Mouse (Mus musculus) gastrocnemius, postnatal 14 days (tissue): ENCODE data around the gene Fbxl2. TPM values are rescaled to one million over a fixed set of nuclear protein-coding genes. Genes with fewer than 3 reads are reported as not detected.
A peak's percentile ranks its signal among the peaks of the same experiment; 100 is the strongest.

ENCODE experiments used
- DNase-seq: peaks from one replicate; pipeline ENCODE4 v3.0.0; 2021; ENCODE audit warnings: mixed read lengths
- intact Hi-C: fragments of 180-260 bp; cut with DNase I; formaldehyde crosslinking; loops from one replicate; pipeline ENCODE4 v1.15.1; 2025; ENCODE audit warnings: low total_unique reads
- total RNA-seq, 2 experiments: library from RNA; stranded (reverse); gene quantifications; 2 replicates each; pipeline ENCODE4 v1.2.3; 2021

The Fbxl2 gene
- total RNA-seq, 2 experiments from 2014 or later: 1.2 TPM

- intact Hi-C loops: no loop called here
- DNase-seq: peak; percentile 23
These were observed 20.8 kb downstream of the Fbxl2 start for GRCm38 (mm10) chr9:114025182-114025581.

GRCm38 (mm10) chr9:114022141-114022540, 23.9 kb downstream of the Fbxl2 start:
- DNase-seq: no peak
- intact Hi-C loops: no loop called here

GRCm38 (mm10) chr9:114019012-114019762, 26.8 kb downstream of the Fbxl2 start:
- intact Hi-C loops: no loop called here

GRCm38 (mm10) chr9:114016402-114016801, 29.6 kb downstream of the Fbxl2 start:
- DNase-seq: no peak
- intact Hi-C loops: no loop called here

More at GRCm38 (mm10) chr9:114019012-114019762, 26.8 kb downstream of the Fbxl2 start:
- DNase-seq: no peak

- DNase-seq: no peak
- intact Hi-C loops: no loop called here
These were observed 30.3 kb downstream of the Fbxl2 start for GRCm38 (mm10) chr9:114015724-114016123.

- DNase-seq: no peak
- intact Hi-C loops: no loop called here
These were observed 32.0 kb downstream of the Fbxl2 start for GRCm38 (mm10) chr9:114014034-114014433.

GRCm38 (mm10) chr9:114011203-114011602, 34.8 kb downstream of the Fbxl2 start:
- no peak for DNase-seq
- intact Hi-C loops: no loop called here

- intact Hi-C loops: no loop called here
- no peak for DNase-seq
These were observed 36.5 kb downstream of the Fbxl2 start for GRCm38 (mm10) chr9:114009526-114009925.

GRCm38 (mm10) chr9:114007850-114008350, 38.1 kb downstream of the Fbxl2 start:
- no peak for DNase-seq
- intact Hi-C loops: no loop called here

GRCm38 (mm10) chr9:114006801-114007200, 39.2 kb downstream of the Fbxl2 start:
- DNase-seq: no peak
- intact Hi-C loops: no loop called here

GRCm38 (mm10) chr9:113998311-113998710, 47.7 kb downstream of the Fbxl2 start:
- intact Hi-C loops: no loop called here
- DNase-seq: no peak

- intact Hi-C loops: loop anchor here (5.0 kb wide), 1 partner anchor 124 kb away; no protein-coding TSS in a partner anchor
- DNase-seq: no peak
These were observed 53.2 kb downstream of the Fbxl2 start for GRCm38 (mm10) chr9:113992810-113993209.

GRCm38 (mm10) chr9:113990547-113991248, 55.3 kb downstream of the Fbxl2 start:
- intact Hi-C loops: loop anchor here (5.0 kb wide), 1 partner anchor 127 kb away; no protein-coding TSS in a partner anchor
- DNase-seq: peak; percentile 82

GRCm38 (mm10) chr9:113984946-113985620, 60.9 kb downstream of the Fbxl2 start:
- DNase-seq: no peak
- intact Hi-C loops: no loop called here

- intact Hi-C loops: no loop called here
These were observed 62.9 kb downstream of the Fbxl2 start for GRCm38 (mm10) chr9:113982883-113983670.

GRCm38 (mm10) chr9:113982451-113982850, 63.5 kb downstream of the Fbxl2 start:
- intact Hi-C loops: no loop called here
- DNase-seq: no peak

More at GRCm38 (mm10) chr9:113982883-113983670, 62.9 kb downstream of the Fbxl2 start:
- no peak for DNase-seq

GRCm38 (mm10) chr9:113981099-113981880, 64.7 kb downstream of the Fbxl2 start:
- intact Hi-C loops: no loop called here
- peak; percentile 48 for DNase-seq

GRCm38 (mm10) chr9:113979356-113979755, 66.6 kb downstream of the Fbxl2 start:
- DNase-seq: peak; percentile 23
- intact Hi-C loops: no loop called here
